Mouse (Mus musculus): ENCODE measurements around the gene Vmn2r50.
"Not testable (repeated sequence)": the region's sequence is repeated elsewhere in the genome, so short reads cannot be mapped to it uniquely, and the experiment has no call there.

Vmn2r50 gene

GRCm38 (mm10) chr7:10053196-10053595 is at the start of gene Vmn2r50:
Gene Vmn2r50, minus strand, starts transcription at chr7:10053296.
- POLR2A ChIA-PET, CTCF ChIA-PET: not testable (repeated sequence)

DNA sequence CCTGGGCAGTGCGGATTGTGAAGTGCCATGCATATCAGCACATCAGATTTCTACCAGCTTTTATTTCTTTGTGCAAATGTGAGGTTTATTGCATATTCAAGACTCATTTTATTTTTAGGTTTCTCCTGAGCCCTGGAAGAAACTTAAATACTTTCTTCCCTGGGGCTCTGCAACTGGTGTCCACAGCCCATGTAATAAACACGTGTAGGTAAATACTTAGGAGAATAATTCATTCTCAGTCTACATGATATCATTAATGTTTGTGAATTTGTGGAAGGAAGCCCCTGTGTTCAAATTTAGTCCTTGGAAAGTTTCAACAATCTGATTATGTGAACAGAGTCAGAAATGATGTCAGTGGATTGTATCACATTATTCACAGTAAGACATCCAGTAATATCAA is 60.9 kb downstream of the Vmn2r50 start, which contains the start of gene Vmn2r49:
TSS of gene Vmn2r49 (minus strand) at position 101 of the 400 bp plus-strand sequence.
- POLR2A ChIA-PET, CTCF ChIA-PET: not testable (repeated sequence)

All from embryonic stem cell, embryonic (primary cell).